Mouse (Mus musculus) monocyte, adult 5-6 weeks (primary cell): ENCODE data around the gene Krtap3-2. TPM values are rescaled to one million over a fixed set of nuclear protein-coding genes. Genes with fewer than 3 reads are reported as not detected.

Source experiments
- ATAC-seq: fragments of 153-309, 156-312 bp; replicated peaks from 2 replicates; pipeline ENCODE4 v1.8.0; 2017; ENCODE audit warnings: mild to moderate bottlenecking; ENCODE audit not compliant: low TSS enrichment, insufficient number of reproducible peaks, severe bottlenecking, poor library complexity, low FRiP score
- total RNA-seq: library from RNA; stranded (forward); fragments of 200-1000, 200-491, 200-594 nt; gene quantifications from 3 replicates; pipeline ENCODE4 v1.2.3, GENCODE M21; 2017

Krtap3-2 gene
- total RNA-seq, 1 experiment from 2014 or later: not detected

DNA sequence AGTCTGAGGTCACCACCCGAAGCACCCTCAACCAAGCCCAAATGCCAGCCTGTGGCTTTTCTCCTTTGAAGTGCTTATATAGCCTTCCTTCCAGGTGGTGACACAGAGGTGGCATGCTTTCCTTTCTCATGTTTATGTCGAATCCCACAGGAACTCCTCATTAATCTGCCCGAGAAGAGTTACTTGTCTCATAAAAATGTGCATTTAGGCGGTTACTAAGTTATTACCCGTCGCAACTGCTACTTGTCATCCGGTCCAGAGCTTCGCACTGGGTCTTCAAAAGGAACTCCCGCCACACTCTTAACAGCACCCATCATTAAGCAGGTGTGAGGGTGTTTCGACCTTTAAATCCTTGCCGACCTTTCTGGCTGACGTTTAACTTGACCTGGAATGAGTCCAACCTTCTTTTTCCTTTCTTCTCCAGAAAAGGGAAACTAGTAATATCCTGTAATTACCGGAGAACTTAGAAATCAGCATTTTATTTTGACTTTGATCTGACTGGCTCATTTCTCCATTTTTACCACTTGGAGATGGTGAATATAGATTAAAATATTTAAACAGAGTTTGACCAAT, 35.3 kb downstream of the Krtap3-2 start, which contains the start of gene Krt39:
Gene Krt39 (minus strand): TSS at position 51 of the 573 bp plus-strand sequence.
- no peak for ATAC-seq

DNA sequence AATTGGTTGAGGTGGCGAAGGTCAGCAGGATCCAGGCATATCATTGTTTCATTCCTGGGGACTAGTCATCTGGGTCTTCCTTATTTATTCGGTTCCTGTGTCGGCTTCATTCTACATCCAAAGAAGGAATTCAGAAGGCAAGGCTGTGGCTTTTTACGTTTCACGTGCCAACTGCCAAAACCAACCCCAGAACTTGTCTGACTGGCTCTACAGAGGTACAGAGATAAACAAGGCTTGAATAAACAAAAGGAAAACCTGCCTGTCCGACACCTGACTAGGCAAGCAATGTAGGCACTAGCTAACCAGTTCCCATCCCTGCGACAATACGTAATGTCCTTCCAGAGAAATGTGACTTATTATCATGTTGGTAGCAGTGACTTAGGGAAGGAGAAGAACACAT, 42.6 kb downstream of the Krtap3-2 start:
- no peak for ATAC-seq

Other genes with a start within 250 kb of the Krtap3-2 start
- gene Krt25, start 233.9 kb downstream of the Krtap3-2 start, total RNA-seq: not detected in 3 replicates
- not detected in 3 replicates for gene Krt26, start 218.9 kb downstream of the Krtap3-2 start, total RNA-seq
- gene Krt27, start 205.7 kb downstream of the Krtap3-2 start, total RNA-seq: not detected in 3 replicates
- not detected in 3 replicates for gene Krt28, start 181.9 kb downstream of the Krtap3-2 start, total RNA-seq
- 0.29 to 3.1 TPM (median 1.6 TPM) in 3 replicates for gene Krt10, start 167.5 kb downstream of the Krtap3-2 start, total RNA-seq
- not detected in 3 replicates for gene Krt12, start 134.6 kb downstream of the Krtap3-2 start, total RNA-seq
- not detected in 3 replicates for gene Krt20, start 118.7 kb downstream of the Krtap3-2 start, total RNA-seq
- gene Krt23, start 63.7 kb downstream of the Krtap3-2 start, total RNA-seq: not detected in 3 replicates
- not detected in 3 replicates for gene Krt39, start 35.5 kb downstream of the Krtap3-2 start, total RNA-seq
- not detected in 3 replicates for gene Krt40, start 13.7 kb downstream of the Krtap3-2 start, total RNA-seq
- gene Krtap3-3, start 6.0 kb downstream of the Krtap3-2 start, total RNA-seq: not detected in 3 replicates
- gene Gm11939, start 2.6 kb upstream of the Krtap3-2 start, total RNA-seq: not detected in 3 replicates
- not detected in 3 replicates for gene Krtap3-1, start 9.8 kb upstream of the Krtap3-2 start, total RNA-seq
- gene Krtap1-5, start 24.2 kb upstream of the Krtap3-2 start, total RNA-seq: not detected in 3 replicates
- not detected in 3 replicates for gene Krtap1-4, start 26.8 kb upstream of the Krtap3-2 start, total RNA-seq
- not detected in 3 replicates for gene Krtap1-3, start 34.5 kb upstream of the Krtap3-2 start, total RNA-seq
- gene Krtap9-3, start 41.3 kb upstream of the Krtap3-2 start, total RNA-seq: not detected in 3 replicates
- not detected in 3 replicates for gene Gm11938, start 46.5 kb upstream of the Krtap3-2 start, total RNA-seq
- gene Gm11937, start 53.3 kb upstream of the Krtap3-2 start, total RNA-seq: not detected in 3 replicates
- not detected in 3 replicates for gene Krtap2-4, start 58.0 kb upstream of the Krtap3-2 start, total RNA-seq
- not detected in 3 replicates for gene Gm11562, start 63.6 kb upstream of the Krtap3-2 start, total RNA-seq
- not detected in 3 replicates for gene Krtap4-1, start 71.4 kb upstream of the Krtap3-2 start, total RNA-seq
- not detected in 3 replicates for gene Krtap4-2, start 78.2 kb upstream of the Krtap3-2 start, total RNA-seq
- not detected in 3 replicates for gene Krtap4-7, start 87.2 kb upstream of the Krtap3-2 start, total RNA-seq
- gene Gm11555, start 93.4 kb upstream of the Krtap3-2 start, total RNA-seq: not detected in 3 replicates
- not detected in 3 replicates for gene Gm11563, start 102.1 kb upstream of the Krtap3-2 start, total RNA-seq
- not detected in 3 replicates for gene Krtap4-6, start 109.1 kb upstream of the Krtap3-2 start, total RNA-seq
- gene Gm14190, start 133.9 kb upstream of the Krtap3-2 start, total RNA-seq: not detected in 3 replicates
- gene Gm14180, start 177.4 kb upstream of the Krtap3-2 start, total RNA-seq: not detected in 3 replicates
- not detected in 3 replicates for gene Gm11595, start 216.1 kb upstream of the Krtap3-2 start, total RNA-seq
- gene Krtap4-8, start 223.9 kb upstream of the Krtap3-2 start, total RNA-seq: not detected in 3 replicates
- not detected in 3 replicates for gene Krtap4-9, start 228.3 kb upstream of the Krtap3-2 start, total RNA-seq
- gene Gm11596, start 236.6 kb upstream of the Krtap3-2 start, total RNA-seq: not detected in 3 replicates
- not detected in 3 replicates for gene Gm11569, start 242.1 kb upstream of the Krtap3-2 start, total RNA-seq
- gene Gm11554, start 247.6 kb upstream of the Krtap3-2 start, total RNA-seq: not detected in 3 replicates